Mouse (Mus musculus) spleen, adult 2 months (tissue): ENCODE measurements at regions not wholly inside any gene's neighbourhood (a gene's known extent, or its start where the extent isn't known, plus 50 kb on each side); places are given as distances from the start of the nearest gene placed in this dataset.

Experiments
- DNase-seq, 2 experiments: peaks; one replicate each; pipeline versions ENCODE4 v3.0.0 to v3.0.0-alpha.2; 2012 to 2021; ENCODE audit warnings: low spot score in 2 of 2, low read depth in 1 of 2
- H3K27ac ChIP-seq: fragments of 200-500 bp; 2 replicates; pipeline ENCODE4 v1.5.1; 2012; ENCODE audit warnings: low read length, inconsistent platforms; ENCODE audit not compliant: insufficient read depth
- H3K27me3 ChIP-seq: fragments of 200-500 bp; 2 replicates; pipeline ENCODE4 v1.6.1; 2012; ENCODE audit warnings: mild to moderate bottlenecking, moderate library complexity, low read length, inconsistent platforms; ENCODE audit not compliant: control insufficient read depth, insufficient read depth
- H3K36me3 ChIP-seq: fragments of 200-500 bp; 2 replicates; pipeline ENCODE4 v1.6.1; 2012; ENCODE audit warnings: mild to moderate bottlenecking, low read length, inconsistent platforms; ENCODE audit not compliant: control insufficient read depth, insufficient read depth
- H3K4me1 ChIP-seq: fragments of 200-500 bp; 2 replicates; pipeline ENCODE4 v1.6.1; 2011; ENCODE audit warnings: inconsistent platforms; ENCODE audit not compliant: control insufficient read depth, insufficient read depth, insufficient read length
- H3K4me3 ChIP-seq: fragments of 200-500 bp; 2 replicates; pipeline ENCODE4 v1.5.1; 2011; ENCODE audit warnings: mild to moderate bottlenecking, inconsistent platforms; ENCODE audit not compliant: insufficient read depth, insufficient read length; ENCODE audit errors: extremely low read depth
- CTCF ChIP-seq: fragments of 200-500 bp; IDR thresholded peaks from 2 replicates; pipeline ENCODE4 v1.5.1; 2011; ENCODE audit warnings: mild to moderate bottlenecking, inconsistent platforms; ENCODE audit not compliant: insufficient read depth, insufficient read length, insufficient replicate concordance; ENCODE audit errors: extremely low read depth
- POLR2A ChIP-seq: fragments of 200-500 bp; IDR thresholded peaks from 2 replicates; pipeline ENCODE4 v1.6.1; 2011; ENCODE audit warnings: low read depth, low read length, inconsistent platforms
- WGBS: fragments of 180-500 bp; shearing (Covaris S2); methylation state at CpG from one replicate; pipeline ENCODE4 v1.1.7; 2018; 5-methylcytosine and 5-hydroxymethylcytosine counted together

GRCm38 (mm10) chr11:24750144-24750779 lies 672.4 kb downstream of the Bcl11a start:
- DNase-seq = no peak
- no peak overlapping the region for H3K27ac ChIP-seq
- WGBS = 32% methylated on average over 7 of the region's 7 CpGs
- no peaks in the 10 kb centered on the region for H3K36me3 ChIP-seq
- no peak overlapping the region for H3K4me3 ChIP-seq
- H3K27me3 ChIP-seq = no peaks in the 10 kb centered on the region
- TF ChIP-seq CTCF (no peak), POLR2A (no peak)
- no peaks in the 10 kb centered on the region for H3K4me1 ChIP-seq

GRCm38 (mm10) chr11:24758130-24758529 lies 680.3 kb downstream of the Bcl11a start:
- H3K4me1 ChIP-seq = no peaks in the 10 kb centered on the region
- no peak for TF ChIP-seq CTCF
- no peak for TF ChIP-seq POLR2A
- H3K27ac ChIP-seq = no peak overlapping the region
- no peaks in the 10 kb centered on the region for H3K36me3 ChIP-seq
- H3K4me3 ChIP-seq = no peak overlapping the region
- DNase-seq = no peak
- H3K27me3 ChIP-seq = no peaks in the 10 kb centered on the region

- TF ChIP-seq CTCF (no peak), POLR2A (no peak)
- no peaks in the 10 kb centered on the region for H3K36me3 ChIP-seq
- no peak overlapping the region for H3K4me3 ChIP-seq
- no peaks in the 10 kb centered on the region for H3K4me1 ChIP-seq
- no peak for DNase-seq
- H3K27me3 ChIP-seq = no peaks in the 10 kb centered on the region
- H3K27ac ChIP-seq = no peak overlapping the region
- 87% methylated on average over 7 of the region's 7 CpGs for WGBS
These were observed 705.6 kb downstream of the Bcl11a start for GRCm38 (mm10) chr11:24783470-24783869.

GRCm38 (mm10) chr11:24789120-24789519 lies 711.3 kb downstream of the Bcl11a start:
- TF ChIP-seq CTCF (no peak), POLR2A (no peak)
- Histone ChIP-seq H3K4me3 (no peak overlapping the region), H3K27ac (no peak overlapping the region), H3K27me3 (no peaks in the 10 kb centered on the region), H3K36me3 (no peaks in the 10 kb centered on the region), H3K4me1 (no peaks in the 10 kb centered on the region)
- no peak for DNase-seq
- WGBS = 83% methylated on average over 2 of the region's 2 CpGs

GRCm38 (mm10) chr11:24795510-24796211 lies 717.8 kb downstream of the Bcl11a start:
- no peak overlapping the region for H3K27ac ChIP-seq
- WGBS = 80% methylated on average over 4 of the region's 4 CpGs
- TF ChIP-seq POLR2A (no peak), CTCF (no peak)
- H3K4me1 ChIP-seq = no peaks in the 10 kb centered on the region
- no peaks in the 10 kb centered on the region for H3K36me3 ChIP-seq
- no peak overlapping the region for H3K4me3 ChIP-seq
- no peaks in the 10 kb centered on the region for H3K27me3 ChIP-seq
- no peak for DNase-seq

- Histone ChIP-seq H3K4me1 (no peaks in the 10 kb centered on the region), H3K27me3 (no peaks in the 10 kb centered on the region), H3K27ac (no peak overlapping the region), H3K4me3 (no peak overlapping the region), H3K36me3 (no peaks in the 10 kb centered on the region)
- DNase-seq = no peak
- no peak for TF ChIP-seq POLR2A
- TF ChIP-seq CTCF = no peak
- WGBS = 73% methylated on average over 8 of the region's 8 CpGs
These were observed 726.8 kb downstream of the Bcl11a start for GRCm38 (mm10) chr11:24804623-24805023.

GRCm38 (mm10) chr11:24829578-24830401 lies 751.9 kb downstream of the Bcl11a start:
- H3K27ac ChIP-seq = no peak overlapping the region
- no peaks in the 10 kb centered on the region for H3K27me3 ChIP-seq
- H3K4me1 ChIP-seq = no peaks in the 10 kb centered on the region
- 86% methylated on average over 13 of the region's 13 CpGs for WGBS
- TF ChIP-seq CTCF (no peak), POLR2A (no peak)
- H3K4me3 ChIP-seq = no peak overlapping the region
- no peak for DNase-seq
- H3K36me3 ChIP-seq = no peaks in the 10 kb centered on the region
